In genomic region chr2:153434880-153435831, GRCm38 (mm10) we compare ENCODE assay signal across 10 mouse cellular contexts. TPM values are rescaled to one million over a fixed set of nuclear protein-coding genes. Genes with fewer than 3 reads are reported as not detected.
DNase-seq lines count a peak whose midpoint lies in the region; ATAC-seq and TF ChIP-seq lines count a peak whose summit lies in the region.
"Had no signal": no experiment of that assay in that cellular context is flagged by ENCODE, and none has a peak within 500 bp of the region (broad histone marks: within the 10 kb centered on the region; RNA-seq: fewer than 3 reads in every experiment).

No protein-coding gene starts in this region.

- no peak for TF ChIP-seq CTCF in thymus, adult 2 months (IDR thresholded peaks at IDR 0.05; ENCODE audit: borderline replicate concordance, control insufficient read depth, extremely low read depth, insufficient read depth, low read length, poor library complexity)

- H3K4me2 ChIP-seq in hindbrain, embryonic 13.5 days = no peak overlapping the region
- 0 out of 2 replicates have a peak overlapping the region, but pooled peaks have one; percentile 9 for H3K4me2 ChIP-seq in liver, embryonic 12.5 days

- H3K36me3 ChIP-seq in hindbrain, embryonic 13.5 days = peaks cover 57% of the 10 kb centered on the region
- H3K36me3 ChIP-seq in liver, embryonic 12.5 days = peaks cover 71% of the 10 kb centered on the region
- H3K36me3 ChIP-seq in thymus, adult 2 months (ENCODE audit: control insufficient read depth, insufficient read depth, low read length) = no peaks in the 10 kb centered on the region

- H3K9ac ChIP-seq in hindbrain, embryonic 13.5 days = no peak overlapping the region; the same call in 1 of the 2 replicates
- no peak overlapping the region for H3K9ac ChIP-seq in liver, embryonic 12.5 days

- H3K9me3 ChIP-seq in hindbrain, embryonic 13.5 days = no peaks in the 10 kb centered on the region
- no peaks in the 10 kb centered on the region for H3K9me3 ChIP-seq in liver, embryonic 12.5 days (replicated peaks)

- H3K4me1 ChIP-seq in hindbrain, embryonic 13.5 days (replicated peaks) = peaks cover 80% of the 10 kb centered on the region
- H3K4me1 ChIP-seq in liver, embryonic 12.5 days = peaks cover 91% of the 10 kb centered on the region
- H3K4me1 ChIP-seq in thymus, adult 2 months (replicated peaks; ENCODE audit: control insufficient read depth, insufficient read depth, low read length) = no peaks in the 10 kb centered on the region

- no peak for TF ChIP-seq POLR2A in thymus, adult 2 months (IDR thresholded peaks at IDR 0.05; ENCODE audit: control insufficient read depth, extremely low read depth, insufficient read depth, low read length, poor library complexity)

- WGBS in hindbrain, embryonic 13.5 days = 12% methylated on average over 9 of the region's 9 CpGs
- 68% methylated on average over 9 of the region's 9 CpGs for WGBS in liver, embryonic 12.5 days (ENCODE audit: insufficient replicate concordance)
- 89% methylated on average over 9 of the region's 9 CpGs for WGBS in thymus, adult 2 months

- DNase-seq in gastrocnemius, adult 18-20 months (ENCODE audit: low spot score) = peak; percentile 36
- DNase-seq in gastrocnemius, postnatal 4 days (ENCODE audit: low spot score in 2 of 2) = no peak
- peak; percentile 85 for DNase-seq in cerebellum, adult 9-11 months
- DNase-seq in adipocyte (ENCODE audit: low spot score) = no peak
- DNase-seq in thymus, postnatal 4 days = no peak
- no peak for DNase-seq in thymus, adult 2 months

- H3K27ac ChIP-seq in hindbrain, embryonic 13.5 days = peak overlapping the region; percentile 30
- peak overlapping the region; percentile 43 for H3K27ac ChIP-seq in liver, embryonic 12.5 days
- no peak overlapping the region for H3K27ac ChIP-seq in thymus, adult 2 months (ENCODE audit: control insufficient read depth, insufficient read depth, low read length)

- no peak overlapping the region for H3K4me3 ChIP-seq in hindbrain, embryonic 13.5 days
- no peak overlapping the region for H3K4me3 ChIP-seq in liver, embryonic 12.5 days
- no peak overlapping the region for H3K4me3 ChIP-seq in thymus, adult 2 months (ENCODE audit: control insufficient read depth, insufficient read depth, low read length)

- peak; percentile 17; the same call in 1 of the 2 replicates for ATAC-seq in hindbrain, embryonic 13.5 days (ENCODE audit: low FRiP score)
- no peak for ATAC-seq in liver, embryonic 12.5 days

- H3K27me3 ChIP-seq in hindbrain, embryonic 13.5 days = no peaks in the 10 kb centered on the region
- H3K27me3 ChIP-seq in liver, embryonic 12.5 days (replicated peaks) = no peaks in the 10 kb centered on the region
- H3K27me3 ChIP-seq in thymus, adult 2 months (ENCODE audit: control insufficient read depth, insufficient read depth, low read length) = no peaks in the 10 kb centered on the region
- H3K27me3 ChIP-seq: CH12.LX had no signal

RNA-seq across cellular contexts. Expression of gene 4930404H24Rik, which starts 57.4 kb away (rescaled TPM):
- total RNA-seq in gastrocnemius, adult 18-20 months (2021) = not detected
- not detected for total RNA-seq in gastrocnemius, postnatal 4 days (2021)
- not detected in 2 replicates for polyA plus RNA-seq in hindbrain, embryonic 13.5 days (2015; fragmentation: Nextera tagmentation; extraction: Ambion mirVana)
- not detected in 2 replicates for polyA plus RNA-seq in liver, embryonic 12.5 days (2016; fragmentation: Nextera tagmentation; extraction: Ambion mirVana)
- polyA plus RNA-seq in thymus, adult 2 months (2012; rRNA removed) = not detected in 2 replicates
- total RNA-seq: CH12.LX; neutrophil, adult 5-6 weeks had no signal

Comparison
In these comparisons a context has a peak if more than half of its experiments do, and no peak if none do; other contexts are left out.
1. DNase-seq: peak in gastrocnemius, adult 18-20 months (single experiment) and cerebellum, adult 9-11 months (single experiment); none in gastrocnemius, postnatal 4 days (0 of 2), adipocyte (single experiment), thymus, postnatal 4 days (single experiment) and thymus, adult 2 months (single experiment).